Mouse (Mus musculus) layer of hippocampus, postnatal 14 days (tissue): ENCODE measurements around the gene Mrpl50. TPM values are rescaled to one million over a fixed set of nuclear protein-coding genes. Genes with fewer than 3 reads are reported as not detected.

Experiments used
- DNase-seq, 2 experiments: peaks; one replicate each; pipeline ENCODE4 v3.0.0; 2021 to 2022; ENCODE audit warnings: low spot score in 2 of 2, mixed read lengths in 1 of 2
- long read RNA-seq, 2 experiments: library from polyadenylated mRNA; stranded (forward); transcript quantifications; one replicate each; pipeline ENCODE4 v2.0.0; 2021
- total RNA-seq, 2 experiments: library from RNA; stranded (reverse); gene quantifications; 2 replicates each; pipeline ENCODE4 v1.2.3; 2021

Mrpl50 gene
- total RNA-seq = 10 to 100 TPM; 33.2 to 35.2 TPM
- long read RNA-seq, experiment 1, transcript Mrpl50-201 (2 exons, 2,114 nt) = major isoform, 88 of 89 reads
- long read RNA-seq, experiment 1, partial matches to known transcripts = 0 of 89 reads
- long read RNA-seq, experiment 1, other reads (novel, unspliced or antisense) = 1 of 89 reads
- long read RNA-seq, experiment 2, transcript Mrpl50-201 (2 exons, 2,114 nt) = major isoform, 136 of 139 reads
- long read RNA-seq, experiment 2, partial matches to known transcripts = 0 of 139 reads
- long read RNA-seq, experiment 2, other reads (novel, unspliced or antisense) = 3 of 139 reads

DNA sequence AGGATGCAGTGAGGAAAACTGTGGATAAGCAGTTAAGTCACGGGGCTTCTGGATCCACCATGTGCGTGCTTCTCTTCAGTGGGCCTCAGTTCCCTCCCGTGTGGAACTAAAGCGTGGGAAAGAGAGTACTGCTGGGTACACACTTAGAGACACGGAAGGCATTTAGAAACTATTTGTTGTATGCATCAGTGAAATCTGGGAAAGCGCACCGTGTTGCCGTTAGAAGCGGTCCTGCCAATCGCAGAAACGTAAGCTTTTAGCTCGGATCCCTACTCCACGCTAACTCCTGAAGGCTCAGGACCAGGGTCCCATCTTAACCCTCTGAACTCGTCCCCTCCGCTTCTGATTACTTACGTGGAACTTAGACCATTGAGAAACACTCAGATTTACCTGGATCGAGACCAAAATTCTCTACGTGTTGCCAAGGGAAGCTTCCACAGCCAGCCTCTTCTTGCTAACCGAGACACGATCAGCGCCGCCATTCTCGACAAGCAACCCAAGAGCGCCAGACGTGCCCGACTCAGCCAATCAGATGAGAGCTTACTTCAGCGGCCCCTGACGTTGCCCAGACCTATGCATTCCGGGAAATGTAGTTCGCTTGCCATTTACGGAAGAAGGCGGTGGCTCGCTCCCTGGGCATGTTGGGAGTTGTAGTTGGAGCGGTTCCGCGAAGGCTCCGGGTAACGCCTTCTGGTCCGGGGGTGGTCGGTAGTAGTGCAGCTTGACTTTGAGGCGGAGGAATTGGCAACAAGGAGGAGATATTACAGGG is at the start of gene Mrpl50, which contains the start of gene Zfp189:
TSS of gene Mrpl50 (minus strand) at position 522 of the 769 bp plus-strand sequence.
TSS of gene Zfp189 (plus strand) at position 605 of the 769 bp plus-strand sequence.
- peak; percentile 93 to 99 for DNase-seq

DNA sequence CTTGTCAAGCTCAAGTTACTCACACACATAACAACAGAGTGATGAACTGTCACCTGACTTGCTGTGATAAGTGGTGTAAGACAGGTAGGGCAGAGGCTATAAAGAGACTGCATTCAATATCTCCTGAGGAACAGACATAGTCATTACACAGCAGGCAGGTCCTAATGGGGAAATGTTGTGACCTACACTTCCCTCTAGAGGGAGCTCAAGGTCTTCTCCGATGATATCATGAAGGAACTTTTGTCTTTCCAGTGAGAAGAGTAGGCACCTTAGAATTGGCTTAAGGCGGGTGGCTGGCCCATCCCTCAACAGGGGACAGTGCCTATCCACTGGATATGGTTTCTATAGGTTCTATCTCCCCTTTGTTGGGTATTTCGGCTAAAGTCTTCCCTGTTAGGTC is 46.7 kb upstream of the Mrpl50 start:
- DNase-seq = peak; percentile 46 to 84

DNA sequence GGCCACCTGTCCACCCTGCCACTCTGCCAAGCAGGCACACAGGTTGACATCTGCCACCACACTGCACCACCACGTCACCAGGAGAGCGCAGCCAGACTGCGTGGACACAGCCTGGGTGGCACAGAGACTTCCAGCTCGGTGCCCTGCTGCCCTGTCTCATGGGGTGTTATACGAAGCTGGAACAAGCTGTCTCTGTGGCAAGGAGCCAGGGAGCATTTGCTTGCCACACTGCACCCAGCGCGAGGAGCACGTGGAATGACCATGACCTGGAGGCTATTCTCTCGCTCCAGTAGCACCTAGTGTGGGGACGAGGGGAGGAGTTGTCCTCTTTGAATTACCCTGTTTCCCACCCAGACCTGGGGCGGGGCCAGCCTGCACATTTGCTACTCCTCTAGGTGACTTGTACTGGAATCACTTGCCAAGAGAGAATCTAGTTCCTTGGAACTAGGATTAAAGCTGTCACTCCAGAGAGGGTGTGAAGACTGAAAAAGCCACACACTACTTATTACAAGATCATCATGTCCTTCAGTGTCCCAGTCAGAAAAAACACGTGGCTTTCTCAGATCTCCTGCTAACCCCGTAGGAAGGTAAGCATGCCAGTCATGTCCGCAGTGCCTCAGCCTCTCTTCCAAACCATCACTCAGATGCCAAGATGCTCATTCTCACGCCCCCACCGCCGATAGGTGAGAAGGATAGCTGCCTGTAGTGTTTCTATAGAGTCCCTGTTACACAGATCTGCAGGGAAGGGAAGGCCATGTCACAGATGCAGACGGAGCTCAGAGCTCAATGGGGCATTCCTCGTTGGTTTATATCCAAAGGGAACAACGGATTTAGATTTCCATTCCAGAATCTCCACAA is 39.3 kb upstream of the Mrpl50 start:
- DNase-seq = peak; percentile 29 to 30

DNA sequence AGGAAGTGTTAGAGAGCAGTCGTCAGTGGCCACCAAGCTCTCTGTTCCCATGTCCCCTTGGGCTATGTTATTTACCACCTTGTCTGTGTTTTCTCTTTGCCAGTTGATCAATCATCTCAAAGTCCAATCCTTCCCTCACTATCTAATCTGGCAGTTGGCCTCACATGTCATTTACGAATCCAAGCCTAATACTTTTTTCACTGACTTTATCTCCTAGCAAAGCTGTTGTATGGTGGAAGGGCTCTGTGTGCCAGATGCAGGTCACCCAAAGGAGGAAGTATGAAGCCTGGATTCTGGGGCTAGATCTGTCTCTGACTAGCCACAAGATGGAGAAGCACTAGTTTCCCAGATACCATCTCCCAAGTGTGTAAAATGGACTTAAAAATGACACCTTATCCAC is 37.3 kb upstream of the Mrpl50 start:
- no peak for DNase-seq

DNA sequence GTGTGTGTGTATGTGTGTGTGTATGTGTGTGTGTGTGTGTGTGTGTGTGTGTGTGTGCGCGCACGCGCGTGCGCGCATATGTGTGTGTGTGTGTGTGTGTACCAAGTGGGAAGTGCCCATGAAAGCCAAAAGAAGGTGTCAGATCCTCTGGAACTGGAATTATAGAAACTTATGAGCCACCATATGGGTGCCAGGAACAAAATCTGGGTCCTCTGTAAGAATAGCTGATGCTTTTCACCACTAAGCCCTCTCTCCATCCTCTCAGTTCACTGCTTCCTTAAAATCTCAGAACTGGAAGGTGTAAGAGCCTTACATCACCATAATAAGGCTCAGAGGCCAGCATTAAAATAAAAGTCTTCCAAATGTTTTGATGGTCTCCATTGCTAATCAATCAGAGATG is 36.5 kb upstream of the Mrpl50 start:
- DNase-seq = no peak

DNA sequence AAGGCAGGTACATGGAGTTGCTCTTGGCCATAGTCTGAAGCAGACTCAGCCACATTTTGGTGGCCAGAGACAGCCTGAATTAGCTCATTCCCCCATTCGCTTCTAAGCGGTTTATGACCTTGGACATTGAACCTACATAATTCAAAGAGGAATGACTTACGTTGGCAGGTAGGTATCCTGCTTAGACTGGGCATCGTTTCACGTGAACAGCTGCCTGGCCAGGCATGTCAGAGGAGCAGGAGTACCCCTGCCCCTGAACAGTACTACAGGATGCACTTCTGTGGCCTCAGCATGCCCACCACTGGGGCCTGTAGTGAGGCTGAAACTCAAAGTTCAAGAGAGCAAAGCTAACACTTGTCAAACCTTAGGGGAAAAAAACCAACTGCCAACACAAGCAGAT is 32.5 kb upstream of the Mrpl50 start:
- DNase-seq = no peak

DNA sequence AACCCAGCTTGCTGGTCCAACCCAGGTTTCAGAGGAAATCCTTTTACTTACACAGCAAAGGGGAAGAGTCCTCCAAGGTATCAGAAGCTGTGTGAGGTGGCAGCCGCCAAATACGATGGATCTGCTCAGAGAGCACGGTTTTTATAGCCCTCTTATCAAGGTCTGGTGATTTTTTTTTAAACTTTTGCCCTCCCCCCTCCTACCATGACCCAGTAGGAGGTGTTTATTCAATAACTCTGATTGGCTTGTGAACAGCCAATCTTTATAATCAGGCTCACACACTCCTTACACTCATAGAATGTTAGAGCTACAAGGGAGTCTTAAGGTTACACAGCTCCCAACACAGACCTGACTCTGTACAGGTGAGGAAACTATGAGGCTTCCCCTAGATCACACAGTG is 28.5 kb upstream of the Mrpl50 start, which contains the start of gene Aldob:
TSS of gene Aldob (minus strand) at position 164 of the 400 bp plus-strand sequence.
- no peak for DNase-seq

DNA sequence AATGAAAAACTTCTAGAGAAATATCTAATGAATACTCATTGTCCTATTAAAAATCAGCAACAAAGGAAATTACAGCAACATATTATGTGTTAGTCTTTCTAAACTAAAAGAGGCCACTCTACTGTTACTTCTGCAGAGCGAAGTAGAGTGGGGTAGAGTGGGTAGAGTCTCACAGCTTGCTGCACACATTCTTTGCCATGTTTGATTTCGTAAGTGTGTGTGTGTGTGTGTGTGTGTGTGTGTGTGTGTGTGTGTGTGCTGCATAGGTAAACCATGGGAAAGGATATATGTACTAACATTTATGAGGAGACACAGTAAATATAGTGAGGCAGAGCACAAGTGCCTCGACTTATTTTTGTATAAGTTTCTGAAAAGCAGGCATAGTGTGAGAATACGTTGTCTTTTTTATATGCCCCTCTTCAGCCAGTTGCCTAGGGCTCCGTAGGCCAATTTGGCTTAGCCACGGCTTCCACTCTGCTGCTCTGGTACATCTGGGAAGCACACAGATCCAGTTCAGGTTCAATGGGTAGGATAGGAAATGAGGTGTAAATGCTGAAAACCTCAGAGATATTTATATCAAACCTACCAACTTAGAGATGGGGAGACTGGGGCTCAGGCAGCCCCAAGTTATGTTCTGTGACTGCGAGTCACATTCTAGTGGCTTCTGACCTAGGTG is 26.8 kb upstream of the Mrpl50 start:
- no peak for DNase-seq

DNA sequence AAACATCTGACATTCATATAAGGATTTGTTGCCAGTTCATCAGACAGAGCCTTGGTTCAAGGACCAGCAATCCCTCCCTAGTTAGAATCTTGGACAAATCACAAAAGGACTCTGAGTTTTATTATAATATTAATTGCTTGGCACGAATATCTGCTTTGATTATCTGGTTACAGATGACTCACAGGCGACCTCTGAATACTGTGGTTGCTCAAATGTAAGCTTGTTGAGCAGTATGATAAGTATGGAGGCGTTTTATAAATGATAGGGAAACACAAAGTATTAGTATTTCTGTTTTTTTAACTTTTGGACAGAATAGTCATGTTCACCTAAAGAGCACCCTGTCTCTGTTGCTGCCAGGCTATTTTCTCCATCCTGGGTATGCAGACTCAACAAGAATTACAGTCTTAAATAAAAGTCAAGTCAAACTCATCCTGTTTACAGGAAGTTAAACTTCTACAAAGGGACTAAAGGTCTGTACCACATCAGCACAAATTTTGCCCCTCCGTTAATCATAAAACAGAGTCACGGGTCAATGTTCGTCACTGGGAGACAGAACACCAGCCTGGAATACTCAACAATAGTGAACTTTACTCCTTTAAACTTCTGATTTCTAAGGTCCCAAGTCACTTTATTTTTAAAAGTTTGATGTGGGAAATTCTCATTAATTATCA is 26.1 kb upstream of the Mrpl50 start:
- no peak for DNase-seq

DNA sequence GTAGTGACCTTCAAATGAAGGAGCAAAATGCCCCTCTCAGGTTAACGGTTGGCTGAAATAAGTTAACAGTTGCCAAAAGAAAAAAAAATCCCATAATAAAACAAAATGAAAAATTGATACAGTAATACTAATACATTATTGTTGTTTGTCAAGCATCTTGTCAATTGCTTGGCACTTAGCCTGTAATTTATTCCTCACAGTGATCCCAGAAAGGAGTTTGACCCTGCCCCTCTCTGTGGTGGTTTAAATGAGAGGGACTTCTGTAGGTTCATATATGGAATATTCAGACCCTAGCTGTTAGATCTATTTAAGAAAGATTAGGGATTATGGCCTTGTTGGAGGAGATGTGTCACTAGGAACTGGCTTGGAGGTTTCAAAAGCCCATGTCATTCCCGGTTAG is 25.1 kb upstream of the Mrpl50 start:
- DNase-seq = no peak

DNA sequence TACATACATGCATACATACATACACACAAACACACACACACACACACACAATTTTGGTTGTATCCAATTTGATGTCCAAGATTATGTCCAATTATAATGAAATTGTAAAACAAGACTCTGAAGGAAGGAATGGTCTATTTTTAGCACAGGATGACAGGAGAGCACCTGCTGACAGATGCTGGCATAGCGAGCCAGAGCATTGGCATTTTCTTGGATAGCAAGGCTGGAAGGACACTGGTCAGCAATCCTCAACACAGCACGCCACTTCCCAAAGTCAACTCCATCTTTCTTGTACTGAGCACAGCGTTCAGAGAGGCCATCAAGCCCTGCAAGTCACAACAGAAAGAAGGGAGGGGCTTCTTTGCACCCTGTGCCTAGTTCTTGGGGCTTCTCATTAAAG is 20.1 kb upstream of the Mrpl50 start:
- no peak for DNase-seq

DNA sequence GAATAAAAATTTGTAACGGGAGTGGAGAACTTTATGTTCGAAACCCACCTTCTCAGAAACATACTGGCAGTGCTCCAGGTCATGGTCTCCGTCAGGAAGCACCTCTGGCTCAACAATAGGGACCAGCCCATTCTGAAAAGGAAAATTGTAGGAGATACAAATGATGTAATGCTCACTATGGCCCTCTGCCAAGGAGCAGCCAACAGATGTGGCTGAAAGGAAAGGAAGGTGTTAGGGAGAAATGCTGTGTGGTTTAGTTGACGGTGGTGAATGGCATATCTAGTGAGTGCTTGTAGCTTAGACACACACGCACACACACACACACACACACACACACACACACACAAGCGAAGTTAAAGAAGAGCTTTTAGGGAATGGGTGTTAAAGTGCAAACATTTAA is 18.8 kb upstream of the Mrpl50 start:
- no peak for DNase-seq

DNA sequence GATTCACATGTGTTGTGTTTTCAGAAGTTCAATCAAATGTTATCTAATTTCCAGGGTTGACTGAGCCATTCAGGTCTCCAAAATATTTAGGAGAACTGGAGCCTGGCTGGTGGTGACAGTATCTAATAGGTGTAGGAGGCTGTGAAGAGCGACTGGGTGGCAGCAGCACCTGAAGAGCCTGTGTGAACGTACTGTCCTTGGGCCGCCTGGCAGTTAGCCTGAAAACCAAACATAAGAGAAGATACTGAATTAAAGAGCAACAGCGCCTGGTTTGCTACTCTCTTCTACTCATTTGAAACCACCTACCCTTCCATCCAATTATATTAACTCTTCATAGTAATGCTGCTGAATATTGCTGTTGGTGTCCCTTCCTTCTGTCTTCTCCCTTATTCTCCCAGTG is 15.8 kb upstream of the Mrpl50 start:
- DNase-seq = no peak

DNA sequence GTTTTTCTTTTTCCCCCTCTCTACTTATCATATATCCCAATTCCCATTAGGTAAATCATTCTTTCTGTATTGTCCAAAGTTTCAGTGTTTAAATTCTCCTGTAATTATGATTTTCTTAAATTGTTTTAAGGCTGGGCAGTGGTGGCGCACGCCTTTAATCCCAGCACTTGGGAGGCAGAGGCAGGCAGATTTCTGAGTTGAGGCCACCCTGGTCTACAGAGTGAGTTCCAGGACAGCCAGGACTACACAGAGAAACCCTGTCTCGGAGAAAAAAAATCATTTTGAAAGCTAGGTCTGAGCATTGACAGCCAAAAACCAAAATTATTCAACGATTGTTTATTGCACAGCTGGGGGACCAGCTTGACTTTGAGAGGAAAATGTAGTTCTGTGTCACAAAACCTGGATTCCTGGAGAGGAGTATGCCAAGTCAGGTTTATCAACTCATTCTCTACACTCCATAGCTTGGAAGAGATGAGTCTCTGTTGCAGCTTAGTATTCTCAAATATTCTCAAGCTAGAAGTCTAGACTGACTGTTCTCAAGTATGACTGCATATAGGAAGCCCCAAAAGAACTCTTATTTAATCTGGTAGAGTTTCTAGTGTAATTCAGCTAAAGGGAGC is 14.9 kb upstream of the Mrpl50 start:
- no peak for DNase-seq

DNA sequence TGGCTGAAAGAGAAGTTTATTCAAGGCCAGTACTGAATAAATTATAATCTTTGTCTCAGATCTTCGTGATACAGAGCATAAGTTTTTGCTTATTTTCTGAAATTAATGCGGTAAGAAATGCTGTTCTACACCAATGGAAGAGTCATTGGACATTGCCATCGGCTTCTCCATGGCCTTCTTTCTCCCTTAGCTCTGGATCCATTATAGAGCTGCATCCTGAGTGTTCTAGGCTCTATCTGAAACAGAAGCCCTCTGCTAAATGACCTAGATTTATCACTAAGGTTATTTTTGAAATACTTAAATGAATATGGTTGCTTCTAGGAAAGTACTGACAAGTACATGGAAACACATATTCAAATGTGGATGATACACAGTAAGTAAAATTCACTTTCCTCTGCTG is 14.1 kb upstream of the Mrpl50 start:
- DNase-seq = no peak

DNA sequence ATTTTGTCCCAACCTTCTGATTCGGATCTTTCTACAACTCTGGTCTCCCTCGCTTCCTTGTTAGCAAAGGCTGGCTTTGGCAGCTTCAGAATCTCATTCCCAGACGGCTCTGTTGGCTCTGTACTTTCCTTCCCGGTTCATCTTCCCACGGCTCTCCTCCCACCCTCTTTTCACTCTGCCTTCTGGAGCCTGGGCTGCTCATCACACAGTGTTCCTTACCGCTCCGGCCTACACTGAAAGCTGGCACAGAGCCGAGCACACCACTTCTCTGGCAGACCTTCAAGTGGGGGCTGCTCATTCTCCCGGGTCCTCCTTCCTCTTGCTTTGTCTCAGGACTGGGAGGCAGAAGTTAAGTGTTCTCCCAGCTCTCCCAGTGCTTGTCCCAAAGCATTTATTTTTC is 1.7 kb upstream of the Mrpl50 start:
- peak; percentile 54 to 85 for DNase-seq

DNA sequence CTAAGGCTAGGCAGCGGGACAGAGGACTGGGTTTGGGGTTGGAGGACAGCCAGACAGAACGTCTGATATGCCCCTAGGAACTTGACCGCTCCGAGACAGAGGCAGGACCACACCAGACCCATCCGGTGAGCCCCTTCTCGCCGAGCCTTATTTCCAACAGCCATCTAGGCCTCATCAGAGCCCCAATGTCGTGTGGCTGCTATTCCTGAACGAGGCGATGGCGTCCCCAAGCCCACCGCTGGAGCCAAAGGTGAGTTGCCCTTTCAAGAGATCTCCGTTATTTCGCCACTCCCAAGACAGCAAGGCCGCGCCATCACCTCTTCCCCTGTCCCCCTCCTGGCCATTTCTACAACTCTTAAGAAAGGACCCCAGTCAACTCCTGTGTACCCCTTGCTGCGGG is 453 bp upstream of the Mrpl50 start:
- DNase-seq = no peak

DNA sequence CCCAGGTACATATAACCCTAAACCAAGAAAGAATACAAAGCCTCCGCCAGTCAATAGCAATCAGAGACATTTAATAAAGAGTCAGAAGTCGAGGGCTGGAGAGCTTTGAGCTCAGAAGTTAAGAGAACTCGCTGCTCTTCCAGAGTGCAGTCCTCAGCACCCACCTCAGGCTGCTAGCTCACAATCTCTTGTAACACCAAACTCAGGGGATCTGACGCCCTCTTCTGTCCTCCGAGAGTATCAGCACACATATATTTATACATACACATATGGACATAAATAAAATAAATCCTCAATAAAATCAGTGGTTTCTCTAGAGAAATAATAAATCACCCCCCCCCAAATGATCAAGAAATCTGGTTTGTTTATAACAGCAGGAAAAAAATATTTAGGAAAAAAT is 1.4 kb downstream of the Mrpl50 start:
- DNase-seq = no peak

DNA sequence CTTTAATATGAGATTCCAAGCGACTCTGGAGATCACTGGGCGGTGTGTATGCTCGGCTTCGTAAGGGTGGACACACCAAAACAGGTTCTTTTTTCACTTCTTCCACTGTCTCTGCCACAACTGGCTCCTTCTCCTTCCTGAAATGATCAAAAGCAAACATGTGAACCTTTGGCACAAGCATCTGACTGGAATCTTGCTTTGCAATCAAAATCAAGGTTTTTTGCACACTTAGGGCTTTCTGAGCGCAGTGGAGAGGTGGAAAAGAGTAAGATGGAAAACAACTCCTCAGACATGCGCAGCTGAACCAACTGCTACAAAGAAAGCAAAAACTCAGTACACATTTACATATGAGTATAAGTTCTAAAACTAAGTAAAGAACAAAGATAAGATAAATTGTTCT is 6.5 kb downstream of the Mrpl50 start:
- no peak for DNase-seq

DNA sequence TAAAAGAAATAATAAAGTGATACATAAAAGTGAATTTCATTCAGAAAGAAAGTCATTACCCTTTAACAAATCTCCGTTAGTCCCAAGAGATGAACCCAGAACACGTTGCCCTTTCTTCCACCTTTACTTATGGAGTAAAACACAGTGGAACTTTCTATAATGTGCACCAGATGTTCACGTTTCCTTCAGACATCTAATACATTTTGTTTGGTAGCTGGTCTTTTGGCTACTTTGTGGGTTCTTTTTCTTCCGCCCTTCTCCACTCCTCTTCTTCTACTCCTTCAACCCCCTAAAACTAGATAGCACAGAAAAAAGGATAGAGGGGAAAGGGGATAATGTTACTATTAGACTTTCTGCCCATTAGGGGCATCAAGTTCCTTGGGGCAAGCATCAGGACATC is 8.3 kb downstream of the Mrpl50 start:
- no peak for DNase-seq
